Mouse (Mus musculus): ENCODE results near the gene Crip1. TPM values are rescaled to one million over a fixed set of nuclear protein-coding genes. Genes with fewer than 3 reads are reported as not detected.
"Not testable (repeated sequence)": the region's sequence is repeated elsewhere in the genome, so short reads cannot be mapped to it uniquely, and the experiment has no call there.

The Crip1 gene
- polyA plus RNA-seq, 1 experiment from 2014 or later, result 53.4 TPM

GRCm38 (mm10) chr12:113193423-113193822 is 47.3 kb downstream of the Crip1 start:
- Histone ChIP-seq H3K4me1 (peaks cover 3% of the 10 kb centered on the region), H3K9me3 (replicated peaks) (0 out of 2 replicates have a peak, but pooled peaks cover 3% of the 10 kb centered on the region), H3K36me3 (peaks cover 54% of the 10 kb centered on the region), H3K4me2 (no peak overlapping the region), H3K4me3 (replicated peaks) (no peak overlapping the region), H3K9ac (replicated peaks) (no peak overlapping the region), H3K27ac (replicated peaks) (no peak overlapping the region), H3K27me3 (replicated peaks) (no peaks in the 10 kb centered on the region)
- 82% methylated on average over 2 of the region's 2 CpGs for WGBS
- no peak for ATAC-seq (ENCODE audit: low FRiP score)

- not testable (repeated sequence) for H3K4me2 ChIP-seq; H3K9me3 ChIP-seq (replicated peaks); H3K4me1 ChIP-seq; H3K36me3 ChIP-seq; H3K9ac ChIP-seq (replicated peaks); H3K4me3 ChIP-seq (replicated peaks); H3K27me3 ChIP-seq (replicated peaks); H3K27ac ChIP-seq (replicated peaks); ATAC-seq (ENCODE audit: low FRiP score)
- 96% methylated on average over 3 of the region's 6 CpGs for WGBS
These were observed 53.0 kb downstream of the Crip1 start for GRCm38 (mm10) chr12:113199132-113199531.

GRCm38 (mm10) chr12:113201301-113201700 is 55.2 kb downstream of the Crip1 start:
- ATAC-seq (ENCODE audit: low FRiP score), result no peak
- no peak overlapping the region for H3K27ac ChIP-seq (replicated peaks)
- no peaks in the 10 kb centered on the region for H3K27me3 ChIP-seq (replicated peaks)
- 96% methylated on average over 4 of the region's 4 CpGs for WGBS
- H3K9ac ChIP-seq (replicated peaks), result no peak overlapping the region
- H3K9me3 ChIP-seq (replicated peaks), result 0 out of 2 replicates have a peak, but pooled peaks cover 3% of the 10 kb centered on the region
- H3K4me2 ChIP-seq, result no peak overlapping the region
- no peaks in the 10 kb centered on the region for H3K36me3 ChIP-seq
- no peak overlapping the region for H3K4me3 ChIP-seq (replicated peaks)
- no peaks in the 10 kb centered on the region for H3K4me1 ChIP-seq

DNA sequence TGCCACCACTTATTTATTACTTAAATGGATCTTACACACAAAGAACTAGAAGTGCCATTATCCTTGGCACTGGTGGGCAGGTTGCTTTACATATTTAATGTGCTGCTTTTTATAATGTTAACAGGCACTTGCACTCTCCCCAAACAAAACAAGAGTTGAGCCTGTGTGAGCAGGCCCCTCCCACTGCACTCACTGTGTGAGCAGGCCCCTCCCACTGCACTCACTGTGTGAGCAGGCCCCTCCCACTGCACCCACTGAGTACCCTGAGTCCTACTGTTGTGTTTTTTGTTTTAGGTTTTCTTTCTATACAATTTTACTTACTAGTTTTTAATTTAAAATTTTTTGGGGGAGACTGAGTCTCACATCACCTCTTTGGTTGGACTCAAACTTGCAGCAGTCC is 55.9 kb downstream of the Crip1 start:
- ATAC-seq (ENCODE audit: low FRiP score), result no peak
- Histone ChIP-seq H3K4me3 (replicated peaks) (no peak overlapping the region), H3K36me3 (no peaks in the 10 kb centered on the region), H3K27me3 (replicated peaks) (no peaks in the 10 kb centered on the region), H3K27ac (replicated peaks) (no peak overlapping the region), H3K9me3 (replicated peaks) (0 out of 2 replicates have a peak, but pooled peaks cover 3% of the 10 kb centered on the region), H3K4me1 (no peaks in the 10 kb centered on the region), H3K4me2 (no peak overlapping the region), H3K9ac (replicated peaks) (no peak overlapping the region)

Other genes with a start within 250 kb of the Crip1 start
- gene Jag2, start 216.5 kb upstream of the Crip1 start, polyA plus RNA-seq (2015; fragmentation: Nextera tagmentation; extraction: Ambion mirVana), result 13.6 and 14.8 TPM in 2 replicates
- gene Nudt14, start 204.2 kb upstream of the Crip1 start, polyA plus RNA-seq (2015; fragmentation: Nextera tagmentation; extraction: Ambion mirVana), result 62.4 and 66.8 TPM in 2 replicates
- gene Btbd6, start 169.8 kb upstream of the Crip1 start, polyA plus RNA-seq (2015; fragmentation: Nextera tagmentation; extraction: Ambion mirVana), result 46.3 and 50.0 TPM in 2 replicates
- 44.1 and 49.3 TPM in 2 replicates for gene Brf1, start 145.6 kb upstream of the Crip1 start, polyA plus RNA-seq (2015; fragmentation: Nextera tagmentation; extraction: Ambion mirVana)
- gene Pacs2, start 131.8 kb upstream of the Crip1 start, polyA plus RNA-seq (2015; fragmentation: Nextera tagmentation; extraction: Ambion mirVana), result 21.9 and 27.6 TPM in 2 replicates
- gene Tex22, start 71.8 kb upstream of the Crip1 start, polyA plus RNA-seq (2015; fragmentation: Nextera tagmentation; extraction: Ambion mirVana), result not detected in 2 replicates
- gene Mta1, start 48.0 kb upstream of the Crip1 start, polyA plus RNA-seq (2015; fragmentation: Nextera tagmentation; extraction: Ambion mirVana), result 14.3 and 15.0 TPM in 2 replicates
- 259 and 289 TPM in 2 replicates for gene Crip2, start 6.1 kb upstream of the Crip1 start, polyA plus RNA-seq (2015; fragmentation: Nextera tagmentation; extraction: Ambion mirVana)
- 19.6 and 36.6 TPM in 2 replicates for gene Tedc1, start 10.1 kb downstream of the Crip1 start, polyA plus RNA-seq (2015; fragmentation: Nextera tagmentation; extraction: Ambion mirVana)
- gene Tmem121, start 39.6 kb downstream of the Crip1 start, polyA plus RNA-seq (2015; fragmentation: Nextera tagmentation; extraction: Ambion mirVana), result 47.2 and 52.2 TPM in 2 replicates

All from neural tube, embryonic 15.5 days (tissue).